In genomic region chr3:126589556-126589955, GRCm38 (mm10) we compare ENCODE assay signal across 13 mouse cellular contexts.
"Had no signal": no experiment of that assay in that cellular context is flagged by ENCODE, and none has a peak within 500 bp of the region (broad histone marks: within the 10 kb centered on the region; RNA-seq: fewer than 3 reads in every experiment).

No protein-coding gene starts in this region.

- ATAC-seq: liver, embryonic 12.5 days had no signal

- DNase-seq: kidney, adult 8-10 months; kidney, postnatal 10 days; kidney, postnatal 36 days; liver; lung, adult 18-20 months; lung, postnatal 14 days; lung, postnatal 4 days; midbrain, embryonic 14.5 days; right cerebral cortex, adult 18-20 months; right cerebral cortex, postnatal 25 days; spleen, adult 18-20 months; thymus, postnatal 36 days had no signal
